Mouse (Mus musculus) cerebellum, adult 2 months (tissue): ENCODE results near the gene Slc22a4.

Experiments
- CTCF ChIP-seq: fragments of 200-500 bp; IDR thresholded peaks from 2 replicates; pipeline ENCODE4 v1.5.1; 2011; ENCODE audit warnings: low read depth, mild to moderate bottlenecking, control low read depth, low read length, moderate library complexity, borderline replicate concordance; ENCODE audit not compliant: insufficient read depth
- POLR2A ChIP-seq: fragments of 200-500 bp; IDR thresholded peaks from 2 replicates; pipeline ENCODE4 v1.6.1; 2011; ENCODE audit warnings: low read length, control low read depth, borderline replicate concordance; ENCODE audit not compliant: insufficient read depth

DNA sequence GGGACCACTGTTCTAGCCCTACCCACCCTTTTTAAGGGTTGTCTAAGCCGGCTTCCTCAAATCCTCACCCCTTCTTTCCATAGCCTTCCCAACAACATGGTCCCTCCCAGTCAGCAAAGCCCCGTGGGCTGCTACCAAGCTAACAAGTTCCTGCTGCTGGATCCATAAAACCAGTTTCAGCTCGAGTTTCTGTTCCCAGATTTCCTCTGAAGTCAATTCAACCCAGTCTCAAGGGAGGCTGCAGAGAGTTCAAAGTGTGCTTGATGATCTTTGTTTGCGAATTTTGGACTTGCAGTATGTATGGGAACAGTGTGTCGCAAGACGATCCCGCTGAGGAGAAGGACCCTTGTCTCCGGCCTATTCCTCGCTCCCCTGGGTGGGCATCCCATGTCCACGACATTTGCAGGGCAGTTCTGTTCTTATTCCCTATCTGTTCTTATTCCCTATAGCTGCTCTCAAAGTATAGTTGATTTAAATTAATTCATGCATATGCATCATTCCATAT is 19.4 kb downstream of the Slc22a4 start:
- TF ChIP-seq CTCF (no peak), POLR2A (no peak)
